Mouse (Mus musculus) myocyte (in vitro differentiated cells): ENCODE data around the gene Galnt18.

Experiments
- E2F4 ChIP-seq: IDR thresholded peaks from one replicate; pipeline ENCODE4 v1.6.1; 2011; ENCODE audit warnings: mild to moderate bottlenecking, control low read depth, moderate library complexity; ENCODE audit not compliant: insufficient read depth
- MAX ChIP-seq: IDR thresholded peaks from one replicate; pipeline ENCODE4 v1.6.1; 2011; ENCODE audit warnings: low read depth, mild to moderate bottlenecking, control low read depth
- POLR2A ChIP-seq: IDR thresholded peaks from one replicate; pipeline ENCODE4 v1.6.1; 2011; ENCODE audit warnings: low read depth, mild to moderate bottlenecking, control low read depth, moderate library complexity; ENCODE audit not compliant: insufficient read length
- POLR2AphosphoS2 ChIP-seq: IDR thresholded peaks from one replicate; pipeline ENCODE4 v1.6.1; 2011; ENCODE audit warnings: low read depth, control low read depth; ENCODE audit not compliant: insufficient read length
- TCF12 ChIP-seq: IDR thresholded peaks from one replicate; pipeline ENCODE4 v1.6.1; 2011; ENCODE audit warnings: mild to moderate bottlenecking, control low read depth; ENCODE audit not compliant: poor library complexity, insufficient read depth, severe bottlenecking
- USF1 ChIP-seq: IDR thresholded peaks from one replicate; pipeline ENCODE4 v1.6.1; 2011; ENCODE audit warnings: low read depth, mild to moderate bottlenecking, control low read depth, moderate library complexity

DNA sequence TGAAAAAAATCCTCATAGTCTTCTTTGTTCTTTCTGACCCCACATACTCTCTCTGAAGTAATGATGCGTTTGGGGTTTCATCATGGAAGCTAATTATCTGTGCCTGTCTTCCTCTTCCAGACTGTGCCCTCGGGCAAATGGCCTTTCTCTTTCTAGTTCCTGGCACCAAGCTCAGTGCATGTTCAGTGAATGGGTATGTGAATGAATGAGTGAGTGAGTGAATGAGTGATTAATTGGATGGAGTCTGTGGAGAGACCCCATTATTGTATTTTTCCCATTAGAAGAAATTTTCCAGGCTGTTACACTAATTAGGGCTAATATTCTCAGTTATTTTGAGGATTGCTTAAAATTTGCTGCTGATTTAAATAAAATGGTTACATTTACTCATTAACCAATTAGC is 279.2 kb downstream of the Galnt18 start:
- no peak for TF ChIP-seq POLR2A
- no peak for TF ChIP-seq USF1
- no peak for TF ChIP-seq POLR2AphosphoS2
- no peak for TF ChIP-seq TCF12
- no peak for TF ChIP-seq MAX
- no peak for TF ChIP-seq E2F4
